Mouse (Mus musculus) MEL (cell line): ENCODE measurements at regions not wholly inside any gene's neighbourhood (a gene's known extent, or its start where the extent isn't known, plus 50 kb on each side); places are given as distances from the start of the nearest gene placed in this dataset.

Experiments used
- EP300 ChIP-seq, 2 experiments: IDR thresholded peaks; 2 replicates each; pipeline ENCODE4 v1.6.1; 2011; ENCODE audit warnings: improper control_type of control experiment in 2 of 2, low read length in 2 of 2, low read depth in 1 of 2, mild to moderate bottlenecking in 1 of 2
- POLR2A ChIP-seq, 2 experiments: IDR thresholded peaks; 2 replicates each; pipeline ENCODE4 v1.6.1; 2011 to 2012; ENCODE audit warnings: low read length in 2 of 2, mild to moderate bottlenecking in 2 of 2, control low read depth in 1 of 2, improper control_type of control experiment in 1 of 2, low read depth in 1 of 2, moderate library complexity in 1 of 2; ENCODE audit not compliant: control insufficient read depth in 1 of 2, insufficient read depth in 1 of 2, poor library complexity in 1 of 2
- ZNF384 ChIP-seq: IDR thresholded peaks from 2 replicates; pipeline ENCODE4 v1.6.1; 2012; ENCODE audit warnings: low read depth, mild to moderate bottlenecking, inconsistent platforms, low read length, improper control_type of control experiment

- TF ChIP-seq EP300 (IDR thresholded peaks at IDR 0.05; ENCODE audit: low read depth in 1 of 2, low read length in 2 of 2), result no peak
- TF ChIP-seq ZNF384, result no peak
- no peak for TF ChIP-seq POLR2A (IDR thresholded peaks at IDR 0.05; ENCODE audit: control insufficient read depth in 1 of 2, insufficient read depth in 1 of 2, low read depth in 1 of 2, low read length in 2 of 2, poor library complexity in 1 of 2)
Measured at GRCm38 (mm10) chr11:19455391-19456290, 436.9 kb upstream of the Meis1 start.
